Mouse (Mus musculus) kidney, adult 2 months (tissue): ENCODE measurements at regions not wholly inside any gene's neighbourhood (a gene's known extent, or its start where the extent isn't known, plus 50 kb on each side); places are given as distances from the start of the nearest gene placed in this dataset.

Experiments used
- CTCF ChIP-seq: fragments of 200-500 bp; conservative IDR thresholded peaks from 2 replicates; pipeline ENCODE4 v1.5.1; 2011; ENCODE audit warnings: low read depth, mild to moderate bottlenecking, control low read depth, low read length, moderate library complexity, mixed read lengths; ENCODE audit not compliant: insufficient read depth, insufficient read length
- POLR2A ChIP-seq: fragments of 200-500 bp; IDR thresholded peaks from one replicate; pipeline ENCODE4 v1.6.1; 2011; ENCODE audit warnings: low read depth, low read length, control low read depth

- TF ChIP-seq CTCF (no peak), POLR2A (no peak)
Observed at GRCm38 (mm10) chr13:41701829-41702231, 96.1 kb downstream of the Tmem170b start.
